Mouse (Mus musculus) lung, postnatal 0 days (tissue): ENCODE data around the gene Cdk4.

Source experiments
- CTCF ChIP-seq: IDR thresholded peaks from 2 replicates; pipeline ENCODE4 v1.5.1; 2016; ENCODE audit warnings: antibody characterized with exemption, mild to moderate bottlenecking
- EP300 ChIP-seq: IDR thresholded peaks from 2 replicates; pipeline ENCODE4 v1.6.1; 2016; ENCODE audit warnings: antibody characterized with exemption, mild to moderate bottlenecking, control low read depth

DNA sequence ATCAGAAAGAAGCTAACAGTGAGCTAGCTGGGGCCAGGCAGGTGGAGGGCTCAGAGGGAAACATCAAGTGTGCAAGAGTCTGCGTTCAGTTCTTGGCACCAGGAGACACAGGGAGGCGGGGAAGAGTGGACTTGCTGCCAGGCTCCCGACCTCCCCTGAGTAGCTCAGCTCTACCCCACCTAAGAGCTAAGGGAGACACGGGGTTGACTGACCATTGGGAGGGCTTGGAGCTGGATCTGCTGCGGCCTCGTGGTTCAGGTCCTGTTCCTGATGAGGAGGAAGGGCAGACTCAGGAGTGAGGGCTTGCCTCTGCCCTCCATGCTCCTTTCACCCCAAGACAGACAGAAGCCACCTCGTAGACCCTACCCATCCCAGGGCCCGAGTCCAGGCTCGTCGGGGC is 35.9 kb downstream of the Cdk4 start:
- no peak for TF ChIP-seq CTCF
- no peak for TF ChIP-seq EP300
